Mouse (Mus musculus): Measurements from ENCODE around the gene Upf3b. TPM values are rescaled to one million over a fixed set of nuclear protein-coding genes. Genes with fewer than 3 reads are reported as not detected.
"Not testable (repeated sequence)": the region's sequence is repeated elsewhere in the genome, so short reads cannot be mapped to it uniquely, and the experiment has no call there.

Upf3b gene
- polyA plus RNA-seq (2012; fragmentation: generic; extraction: Trizol): 2.8 TPM

DNA sequence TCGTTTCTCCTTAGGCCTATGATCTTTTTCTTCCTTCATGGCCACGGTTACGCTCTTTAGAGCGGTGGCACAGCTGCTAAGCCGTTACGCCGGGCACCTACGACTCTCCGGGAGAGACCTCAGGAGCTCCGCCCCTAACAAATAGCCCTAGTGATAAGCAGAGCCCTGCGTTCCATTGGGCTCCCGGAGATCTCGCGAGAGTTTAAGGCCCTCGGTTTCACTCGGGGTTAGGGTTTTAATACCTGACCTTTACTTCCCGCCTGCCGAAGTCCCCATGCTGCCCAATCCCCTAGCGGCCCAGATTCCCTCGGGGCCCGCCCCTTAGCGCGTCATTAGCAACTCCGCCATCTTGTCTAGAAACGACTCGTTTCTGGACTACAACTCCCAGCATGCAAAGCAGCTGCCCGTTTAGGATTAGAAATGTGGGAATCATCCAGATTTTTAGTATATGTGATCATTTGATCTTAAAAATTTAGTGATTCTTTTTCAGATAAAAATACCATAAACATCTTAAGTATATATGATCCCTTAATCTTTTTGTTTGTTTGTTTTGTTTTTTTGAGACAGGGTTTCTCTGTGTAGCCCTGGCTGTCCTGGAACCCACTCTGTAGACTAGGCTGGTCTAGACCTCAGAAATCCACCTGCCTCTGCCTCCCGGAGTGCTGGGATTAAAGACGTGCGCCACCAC lies at the start of gene Upf3b:
Gene Upf3b (minus strand): TSS at position 130 of the 688 bp plus-strand sequence.
- Histone ChIP-seq H3ac (ENCODE audit: control insufficient read depth, insufficient read length) (peak within 1 kb of the TSS; percentile 4), H3K79me2 (ENCODE audit: control insufficient read depth, insufficient read depth) (peaks cover 9% of the 10 kb centered on the region), H3K4me2 (ENCODE audit: low read depth) (peak within 1 kb of the TSS; percentile 84), H3K27me3 (ENCODE audit: control insufficient read depth, insufficient read depth, insufficient read length) (peaks cover 2% of the 10 kb centered on the region), H3K4me3 (peak within 1 kb of the TSS; percentile 50), H3K36me3 (ENCODE audit: control insufficient read depth, insufficient read depth) (no peaks in the 10 kb centered on the region)
- TF ChIP-seq TCF3 (IDR thresholded peaks at IDR 0.05; ENCODE audit: insufficient read length, low read depth): no peak
- TF ChIP-seq MYOD1 (IDR thresholded peaks at IDR 0.05; ENCODE audit: control insufficient read depth in 1 of 3, insufficient read length in 2 of 3, low read depth in 2 of 3): peak in 1 of 3 experiments; percentile 21
- TF ChIP-seq SRF (IDR thresholded peaks at IDR 0.05; ENCODE audit: control insufficient read depth, insufficient read length, low read depth): no peak
- no peak for TF ChIP-seq USF1 (IDR thresholded peaks at IDR 0.05; ENCODE audit: low read depth)
- TF ChIP-seq POLR2A (IDR thresholded peaks at IDR 0.05; ENCODE audit: insufficient read length, low read depth): peak; percentile 65
- TF ChIP-seq TCF12 (IDR thresholded peaks at IDR 0.05; ENCODE audit: insufficient read depth, poor library complexity, severe bottlenecking): no peak
- TF ChIP-seq MYOG (IDR thresholded peaks at IDR 0.05; ENCODE audit: control insufficient read depth in 1 of 3, insufficient read depth in 1 of 3, insufficient read length in 2 of 3, low read depth in 2 of 3): peak in 1 of 3 experiments; percentile 27
- TF ChIP-seq POLR2AphosphoS2 (IDR thresholded peaks at IDR 0.05; ENCODE audit: insufficient read length, low read depth): peak; percentile 66

- Histone ChIP-seq H3K36me3 (ENCODE audit: control insufficient read depth, insufficient read depth) (no peaks in the 10 kb centered on the region), H3K79me2 (ENCODE audit: control insufficient read depth, insufficient read depth) (no peaks in the 10 kb centered on the region), H3K27me3 (ENCODE audit: control insufficient read depth, insufficient read depth, insufficient read length) (no peaks in the 10 kb centered on the region), H3K4me3 (no peak overlapping the region), H3ac (ENCODE audit: control insufficient read depth, insufficient read length) (no peak overlapping the region), H3K4me2 (ENCODE audit: low read depth) (no peak overlapping the region)
- no peak for TF ChIP-seq SRF (IDR thresholded peaks at IDR 0.05; ENCODE audit: control insufficient read depth, insufficient read length, low read depth)
- TF ChIP-seq MYOD1 (IDR thresholded peaks at IDR 0.05; ENCODE audit: control insufficient read depth in 1 of 3, insufficient read length in 2 of 3, low read depth in 2 of 3): no peak
- no peak for TF ChIP-seq CEBPB (IDR thresholded peaks at IDR 0.05; ENCODE audit: insufficient read depth, poor library complexity, severe bottlenecking)
- TF ChIP-seq TCF12 (IDR thresholded peaks at IDR 0.05; ENCODE audit: insufficient read depth, poor library complexity, severe bottlenecking): no peak
- no peak for TF ChIP-seq USF1 (IDR thresholded peaks at IDR 0.05; ENCODE audit: low read depth)
- no peak for TF ChIP-seq REST (IDR thresholded peaks at IDR 0.05; ENCODE audit: insufficient read depth, insufficient read length)
- TF ChIP-seq MAX (IDR thresholded peaks at IDR 0.05; ENCODE audit: low read depth): no peak
- no peak for TF ChIP-seq TCF3 (IDR thresholded peaks at IDR 0.05; ENCODE audit: insufficient read length, low read depth)
- no peak for TF ChIP-seq POLR2AphosphoS2 (IDR thresholded peaks at IDR 0.05; ENCODE audit: insufficient read length, low read depth)
- TF ChIP-seq E2F4 (IDR thresholded peaks at IDR 0.05; ENCODE audit: insufficient read depth): no peak
- TF ChIP-seq MYOG (IDR thresholded peaks at IDR 0.05; ENCODE audit: control insufficient read depth in 1 of 3, insufficient read depth in 1 of 3, insufficient read length in 2 of 3, low read depth in 2 of 3): no peak
- no peak for TF ChIP-seq POLR2A (IDR thresholded peaks at IDR 0.05; ENCODE audit: insufficient read length, low read depth)
Measured at GRCm38 (mm10) chrX:37157839-37158238, 47.7 kb upstream of the Upf3b start.

DNA sequence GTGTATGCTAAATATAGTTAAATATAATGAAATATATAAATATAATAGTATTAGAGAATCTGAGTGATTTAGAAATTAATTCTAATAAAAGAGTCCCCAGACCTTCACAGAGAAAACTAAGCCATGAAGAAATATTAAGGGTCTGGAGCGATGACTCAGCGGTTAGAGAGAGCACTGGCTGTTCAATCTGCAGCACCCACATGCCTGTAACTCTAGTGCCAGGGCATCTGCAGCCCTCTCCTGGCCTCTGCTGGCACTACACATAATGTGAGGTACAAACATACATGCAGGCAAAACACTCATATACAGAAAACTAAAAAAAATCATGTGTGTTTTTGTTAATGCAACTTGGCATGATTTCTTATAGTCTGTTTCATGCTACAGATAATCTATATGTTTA lies 34.8 kb upstream of the Upf3b start:
- H3K4me3 ChIP-seq: no peak overlapping the region
- no peaks in the 10 kb centered on the region for H3K36me3 ChIP-seq (ENCODE audit: control insufficient read depth, insufficient read depth)
- no peak overlapping the region for H3ac ChIP-seq (ENCODE audit: control insufficient read depth, insufficient read length)
- TF ChIP-seq TCF12 (IDR thresholded peaks at IDR 0.05; ENCODE audit: insufficient read depth, poor library complexity, severe bottlenecking) (no peak), USF1 (IDR thresholded peaks at IDR 0.05; ENCODE audit: low read depth) (no peak), MYOG (IDR thresholded peaks at IDR 0.05; ENCODE audit: control insufficient read depth in 1 of 3, insufficient read depth in 1 of 3, insufficient read length in 2 of 3, low read depth in 2 of 3) (no peak), MYOD1 (IDR thresholded peaks at IDR 0.05; ENCODE audit: control insufficient read depth in 1 of 3, insufficient read length in 2 of 3, low read depth in 2 of 3) (no peak), TCF3 (IDR thresholded peaks at IDR 0.05; ENCODE audit: insufficient read length, low read depth) (no peak), REST (IDR thresholded peaks at IDR 0.05; ENCODE audit: insufficient read depth, insufficient read length) (no peak), POLR2AphosphoS2 (IDR thresholded peaks at IDR 0.05; ENCODE audit: insufficient read length, low read depth) (no peak), E2F4 (IDR thresholded peaks at IDR 0.05; ENCODE audit: insufficient read depth) (no peak), SRF (IDR thresholded peaks at IDR 0.05; ENCODE audit: control insufficient read depth, insufficient read length, low read depth) (no peak), POLR2A (IDR thresholded peaks at IDR 0.05; ENCODE audit: insufficient read length, low read depth) (no peak), CEBPB (IDR thresholded peaks at IDR 0.05; ENCODE audit: insufficient read depth, poor library complexity, severe bottlenecking) (no peak), MAX (IDR thresholded peaks at IDR 0.05; ENCODE audit: low read depth) (no peak)
- no peak overlapping the region for H3K4me2 ChIP-seq (ENCODE audit: low read depth)
- H3K27me3 ChIP-seq (ENCODE audit: control insufficient read depth, insufficient read depth, insufficient read length): no peaks in the 10 kb centered on the region
- no peaks in the 10 kb centered on the region for H3K79me2 ChIP-seq (ENCODE audit: control insufficient read depth, insufficient read depth)

DNA sequence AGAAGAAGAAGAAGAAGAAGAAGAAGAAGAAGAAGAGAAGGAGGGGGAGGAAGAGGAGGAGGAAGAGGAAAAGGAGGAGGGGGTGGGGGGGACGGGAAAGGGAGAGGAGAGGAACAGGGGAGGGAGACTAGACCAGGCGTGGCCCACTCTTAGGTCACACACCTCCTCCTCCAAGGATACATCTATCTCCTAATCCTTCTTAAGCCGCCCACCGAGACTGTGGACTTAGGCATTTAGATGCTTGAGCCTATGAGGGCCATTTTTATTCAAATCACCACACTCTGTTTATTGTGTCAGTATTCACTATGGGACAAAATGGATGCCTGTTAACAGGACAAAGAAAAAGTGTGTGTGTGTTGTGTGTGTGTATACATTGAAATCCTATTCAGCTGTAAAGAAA lies 34.4 kb upstream of the Upf3b start:
- H3K36me3 ChIP-seq (ENCODE audit: control insufficient read depth, insufficient read depth); H3K4me2 ChIP-seq (ENCODE audit: low read depth); H3ac ChIP-seq (ENCODE audit: control insufficient read depth, insufficient read length); H3K79me2 ChIP-seq (ENCODE audit: control insufficient read depth, insufficient read depth); H3K4me3 ChIP-seq; H3K27me3 ChIP-seq (ENCODE audit: control insufficient read depth, insufficient read depth, insufficient read length): not testable (repeated sequence)

DNA sequence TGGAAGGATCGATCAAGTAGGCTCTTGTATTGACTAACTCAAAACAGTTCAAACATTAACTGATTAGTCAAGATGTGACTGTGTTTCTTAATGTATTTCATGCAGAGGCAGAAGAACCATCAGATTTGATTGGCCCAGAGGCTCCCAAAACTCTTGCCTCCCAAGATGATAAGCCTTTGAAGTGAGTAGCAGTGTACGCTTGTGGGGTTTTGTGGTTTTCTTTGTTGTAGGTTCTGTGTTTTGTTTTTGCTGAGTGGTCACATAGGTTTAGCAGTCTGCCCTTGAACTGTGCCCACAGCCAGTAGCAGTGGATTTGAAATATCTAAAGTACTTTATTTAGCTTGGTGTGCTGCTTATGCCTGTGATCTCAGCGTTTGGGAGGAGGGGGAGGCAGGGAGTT lies 31.6 kb upstream of the Upf3b start:
- no peaks in the 10 kb centered on the region for H3K36me3 ChIP-seq (ENCODE audit: control insufficient read depth, insufficient read depth)
- no peak for TF ChIP-seq E2F4 (IDR thresholded peaks at IDR 0.05; ENCODE audit: insufficient read depth)
- no peak for TF ChIP-seq CEBPB (IDR thresholded peaks at IDR 0.05; ENCODE audit: insufficient read depth, poor library complexity, severe bottlenecking)
- TF ChIP-seq MAX (IDR thresholded peaks at IDR 0.05; ENCODE audit: low read depth): no peak
- no peak for TF ChIP-seq SRF (IDR thresholded peaks at IDR 0.05; ENCODE audit: control insufficient read depth, insufficient read length, low read depth)
- no peak for TF ChIP-seq MYOD1 (IDR thresholded peaks at IDR 0.05; ENCODE audit: control insufficient read depth in 1 of 3, insufficient read length in 2 of 3, low read depth in 2 of 3)
- no peak for TF ChIP-seq POLR2A (IDR thresholded peaks at IDR 0.05; ENCODE audit: insufficient read length, low read depth)
- TF ChIP-seq REST (IDR thresholded peaks at IDR 0.05; ENCODE audit: insufficient read depth, insufficient read length): no peak
- no peak for TF ChIP-seq USF1 (IDR thresholded peaks at IDR 0.05; ENCODE audit: low read depth)
- no peak for TF ChIP-seq TCF12 (IDR thresholded peaks at IDR 0.05; ENCODE audit: insufficient read depth, poor library complexity, severe bottlenecking)
- TF ChIP-seq POLR2AphosphoS2 (IDR thresholded peaks at IDR 0.05; ENCODE audit: insufficient read length, low read depth): no peak
- TF ChIP-seq MYOG (IDR thresholded peaks at IDR 0.05; ENCODE audit: control insufficient read depth in 1 of 3, insufficient read depth in 1 of 3, insufficient read length in 2 of 3, low read depth in 2 of 3): no peak
- TF ChIP-seq TCF3 (IDR thresholded peaks at IDR 0.05; ENCODE audit: insufficient read length, low read depth): no peak
- no peak overlapping the region for H3K4me2 ChIP-seq (ENCODE audit: low read depth)
- no peaks in the 10 kb centered on the region for H3K79me2 ChIP-seq (ENCODE audit: control insufficient read depth, insufficient read depth)
- no peak overlapping the region for H3K4me3 ChIP-seq
- H3ac ChIP-seq (ENCODE audit: control insufficient read depth, insufficient read length): no peak overlapping the region
- H3K27me3 ChIP-seq (ENCODE audit: control insufficient read depth, insufficient read depth, insufficient read length): no peaks in the 10 kb centered on the region
